Mouse (Mus musculus) telencephalon, adult 2 months (tissue): Measurements from ENCODE around the gene Dpf3.

Experiments
- DNase-seq: peaks from one replicate; pipeline ENCODE4 v3.0.0-alpha.2; 2011; ENCODE audit warnings: low read depth, low spot score

Dpf3 gene

DNA sequence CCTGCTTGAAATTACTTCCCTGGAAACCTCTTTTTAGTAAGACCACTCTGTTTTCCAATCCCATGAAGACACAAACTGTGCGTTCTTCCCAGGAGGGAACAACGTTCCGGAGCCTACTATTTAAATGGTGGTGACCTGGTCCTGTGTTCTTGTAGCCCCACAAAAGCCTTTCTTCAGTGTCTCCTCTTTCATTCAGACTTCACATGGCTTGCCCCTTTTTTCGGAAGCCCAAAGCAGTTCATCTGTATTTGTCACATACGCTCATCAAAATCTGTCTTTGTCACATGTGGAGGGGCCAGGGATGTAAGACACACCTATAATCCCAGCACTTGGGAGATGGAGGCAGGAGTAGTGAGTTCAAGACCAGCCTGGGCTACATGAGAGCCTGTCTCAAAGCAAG, 73.8 kb downstream of the Dpf3 start:
- DNase-seq, result no peak

DNA sequence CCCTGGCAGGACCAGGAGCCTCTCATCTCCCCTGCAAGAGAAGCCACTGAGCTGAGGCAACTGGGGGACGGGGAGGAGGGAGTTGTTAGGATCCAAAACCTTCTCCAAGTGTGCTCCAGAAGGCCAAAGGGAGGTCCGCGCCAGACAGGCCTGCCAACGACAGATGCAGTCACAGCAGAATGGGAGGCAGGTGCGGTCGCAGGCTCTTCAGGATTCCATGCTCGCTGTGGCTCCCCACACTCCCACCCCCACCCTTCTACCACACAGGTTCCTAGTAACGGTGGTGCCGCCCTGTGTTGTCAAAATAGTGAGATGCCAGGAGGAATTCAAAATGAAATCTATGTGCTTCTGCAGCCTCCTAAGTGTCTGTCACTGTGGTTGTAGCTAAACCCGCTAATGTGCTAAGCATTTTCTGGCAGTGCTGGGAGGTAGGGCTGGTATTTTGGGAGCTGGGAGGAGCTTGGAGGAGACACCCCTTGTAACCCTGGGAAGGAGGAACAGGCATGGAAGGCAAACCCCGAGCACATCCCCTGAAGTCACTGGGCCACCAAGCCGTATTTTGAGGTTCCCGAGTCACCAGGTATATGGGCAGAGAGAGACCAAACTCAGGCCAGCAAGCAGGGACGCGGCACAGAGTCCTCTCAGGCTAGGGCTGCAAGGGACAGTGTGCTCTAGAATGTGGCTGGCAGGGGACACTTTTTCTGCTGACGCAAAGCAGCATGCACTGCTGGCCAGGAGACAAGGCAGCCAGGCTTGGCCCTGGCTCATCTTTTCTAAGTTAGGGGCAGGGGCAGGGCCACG, 75.6 kb downstream of the Dpf3 start:
- DNase-seq, result peak; percentile 68

DNA sequence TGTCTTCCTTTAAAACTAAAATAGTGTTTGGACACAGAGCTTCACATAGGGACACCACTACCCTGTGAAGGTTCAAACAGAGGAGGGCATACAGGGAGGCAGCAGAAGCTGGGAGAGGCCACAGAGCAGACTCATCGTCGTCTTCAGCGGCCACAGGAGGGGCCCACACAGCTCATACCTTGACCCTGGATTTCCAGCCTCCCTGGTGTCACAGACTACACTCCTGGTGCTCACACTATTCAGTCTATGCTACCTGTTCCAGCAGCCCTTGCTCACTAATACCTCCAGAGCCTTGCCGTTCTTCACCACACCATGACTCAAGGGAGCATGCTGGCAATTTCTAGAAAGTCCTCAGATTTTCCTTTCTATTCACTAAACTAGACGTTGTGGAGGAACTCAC, 76.5 kb downstream of the Dpf3 start:
- no peak for DNase-seq

DNA sequence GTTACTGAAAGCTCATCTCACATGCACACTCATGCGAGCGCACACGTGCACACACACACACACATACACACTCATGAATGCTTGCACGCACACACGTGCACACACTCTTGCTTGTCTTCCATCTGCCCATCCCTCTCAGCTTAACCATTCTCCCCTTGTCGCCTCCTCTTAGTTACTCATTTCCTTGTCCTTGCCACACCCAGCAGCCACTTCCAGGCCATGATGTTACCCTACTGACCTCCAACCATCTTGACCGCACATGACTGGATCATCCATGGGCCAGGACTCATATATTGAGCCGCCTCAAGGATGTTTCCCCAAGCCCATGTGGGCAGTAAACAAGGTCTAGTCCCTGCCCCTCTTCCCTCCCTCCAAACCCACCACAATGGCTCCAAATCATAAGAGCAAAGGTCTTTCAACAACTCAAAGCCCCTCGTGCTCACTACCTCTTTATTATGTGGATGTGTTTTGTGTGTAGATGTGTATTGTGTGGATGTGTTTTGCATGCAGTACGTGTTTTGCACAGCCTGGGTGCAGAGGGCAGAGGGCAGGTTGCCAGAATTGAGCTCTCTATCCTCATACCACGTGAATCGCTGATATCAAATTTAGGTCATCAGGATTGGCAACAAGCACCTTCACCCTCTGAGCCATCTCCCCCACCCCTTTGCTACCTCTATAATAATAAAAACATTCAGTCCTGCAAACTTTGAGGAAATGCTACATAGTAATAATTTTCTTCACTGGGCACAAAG, 82.0 kb downstream of the Dpf3 start:
- DNase-seq, result no peak

DNA sequence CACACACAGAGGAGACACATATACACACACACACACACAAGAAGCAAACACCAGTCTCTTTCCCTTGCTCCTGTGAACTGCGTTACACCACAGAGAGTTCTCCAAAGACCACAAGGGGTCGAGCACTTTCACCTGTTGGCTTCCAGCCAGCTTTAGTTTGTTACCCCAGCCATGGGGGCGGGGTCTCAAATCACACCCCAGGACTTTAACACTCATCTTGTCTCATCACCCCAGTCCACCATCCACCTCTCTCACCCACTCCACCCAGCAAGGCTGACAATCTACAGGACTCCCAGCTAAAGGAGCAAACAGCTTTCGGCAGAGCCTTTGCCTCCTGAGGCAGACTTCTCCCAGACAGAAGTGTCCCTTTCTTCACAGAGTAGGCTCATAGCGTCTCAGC, 85.2 kb downstream of the Dpf3 start:
- DNase-seq, result no peak

DNA sequence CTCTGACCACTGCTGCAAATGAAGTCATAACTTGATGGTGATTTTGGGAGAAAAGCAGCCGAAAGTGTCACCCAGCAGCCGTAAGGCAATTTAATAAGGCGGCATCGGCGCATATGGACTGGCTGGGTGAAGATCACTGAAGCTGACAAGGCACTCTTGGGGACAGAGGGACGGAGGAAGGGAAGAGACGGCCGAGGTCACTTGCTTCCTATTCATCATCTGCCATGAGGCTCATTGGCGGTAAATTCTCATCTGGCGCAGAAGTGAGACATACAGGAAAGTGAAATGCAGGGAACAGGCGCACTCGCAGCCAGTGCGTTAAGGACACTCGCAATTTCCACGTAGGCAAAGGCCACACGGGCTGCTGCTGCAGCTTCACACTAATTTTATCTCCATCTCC, 95.5 kb downstream of the Dpf3 start:
- no peak for DNase-seq

DNA sequence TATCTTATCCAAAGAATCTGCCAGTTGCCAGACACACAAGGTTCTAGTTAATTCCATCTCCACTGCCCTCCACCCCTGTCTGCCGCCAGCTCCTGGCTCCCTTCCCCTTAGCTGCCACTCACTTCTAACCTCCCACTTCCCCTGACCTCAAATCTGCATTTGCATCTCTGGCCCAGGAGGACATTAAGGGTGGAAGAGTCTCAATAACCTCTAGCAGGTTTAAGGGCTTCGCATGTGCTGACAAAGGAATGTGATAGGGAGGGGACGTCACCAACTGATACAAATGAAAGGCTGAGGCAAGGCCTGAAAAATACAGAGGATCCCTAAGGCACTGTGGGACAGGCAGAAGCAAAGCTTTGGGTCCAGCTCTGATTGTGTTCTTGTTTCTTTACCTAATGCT, 100.0 kb downstream of the Dpf3 start:
- no peak for DNase-seq

DNA sequence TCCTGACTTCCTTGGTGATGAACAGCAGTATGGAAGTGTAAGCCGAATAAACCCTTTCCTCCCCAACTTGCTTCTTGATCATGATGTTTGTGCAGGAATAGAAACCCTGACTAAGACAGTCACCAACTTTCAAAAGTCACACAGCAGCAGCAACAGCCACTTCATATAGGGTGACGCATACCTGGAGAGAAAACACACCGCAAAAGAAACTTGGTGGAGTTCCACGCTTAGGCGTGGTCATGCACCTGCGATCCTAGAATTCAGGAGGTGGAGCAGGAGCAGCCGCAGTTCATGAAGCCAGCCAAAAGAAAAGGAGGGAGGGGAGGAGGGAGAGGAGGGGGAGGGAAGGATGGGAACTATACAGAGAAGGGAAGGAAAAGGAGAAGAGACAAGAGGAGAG, 106.4 kb downstream of the Dpf3 start:
- no peak for DNase-seq

DNA sequence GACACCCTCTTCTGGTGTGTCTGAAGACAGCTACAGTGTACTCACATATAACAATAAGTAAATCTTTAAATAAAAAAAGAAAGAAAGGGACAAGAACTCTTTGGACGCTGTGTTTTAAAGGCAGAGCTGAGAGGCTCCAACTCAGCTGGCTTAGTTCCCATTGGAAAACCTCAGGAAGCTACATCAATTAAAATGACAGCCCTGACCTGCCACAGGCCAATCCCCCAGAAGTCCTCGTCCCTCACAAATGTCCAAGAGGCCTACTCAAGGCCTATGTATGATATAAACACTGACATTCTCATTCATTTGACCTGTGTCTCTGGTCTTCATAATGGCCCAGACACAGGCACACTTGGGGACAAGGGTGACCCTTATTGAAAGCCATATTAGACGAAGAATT, 107.5 kb downstream of the Dpf3 start:
- DNase-seq, result no peak

DNA sequence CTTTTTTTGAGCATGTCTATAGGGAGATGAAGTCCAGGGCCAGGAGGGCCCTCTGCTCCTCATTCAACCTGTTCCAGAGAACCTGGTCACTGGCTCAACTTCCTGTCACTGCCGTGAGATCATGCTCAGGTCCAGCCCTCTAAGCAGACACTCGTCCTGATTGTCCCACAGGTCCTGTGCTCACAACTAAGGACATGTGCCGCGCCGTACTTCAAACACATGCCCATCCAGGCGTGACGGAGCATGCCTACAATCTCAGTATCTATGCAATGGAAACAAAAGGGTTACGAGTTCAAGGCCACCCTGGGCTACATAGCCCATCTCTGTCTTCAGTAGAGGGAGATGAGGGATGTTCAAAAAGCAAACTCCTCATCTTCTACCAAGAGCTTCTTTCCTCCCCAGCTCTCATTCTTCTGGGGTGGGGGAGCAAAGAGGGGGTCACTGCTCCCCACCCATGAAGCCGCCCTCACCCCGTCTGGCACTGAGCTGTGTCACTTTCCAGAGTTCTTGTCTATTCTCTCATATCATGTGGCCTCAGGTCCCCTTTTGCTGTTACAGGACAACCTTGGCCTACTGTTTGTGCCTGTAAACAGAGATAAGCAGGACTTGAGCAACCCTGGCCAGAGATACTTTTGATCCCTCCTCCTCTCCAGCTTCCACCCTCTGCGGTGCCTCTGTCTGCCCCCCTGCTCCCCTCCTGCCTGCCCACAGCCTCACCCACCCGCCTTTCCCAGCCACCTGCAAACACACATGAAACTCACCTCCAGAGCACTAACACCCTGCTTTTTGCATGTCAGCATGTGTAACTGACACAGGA, 112.3 kb downstream of the Dpf3 start:
- no peak for DNase-seq

DNA sequence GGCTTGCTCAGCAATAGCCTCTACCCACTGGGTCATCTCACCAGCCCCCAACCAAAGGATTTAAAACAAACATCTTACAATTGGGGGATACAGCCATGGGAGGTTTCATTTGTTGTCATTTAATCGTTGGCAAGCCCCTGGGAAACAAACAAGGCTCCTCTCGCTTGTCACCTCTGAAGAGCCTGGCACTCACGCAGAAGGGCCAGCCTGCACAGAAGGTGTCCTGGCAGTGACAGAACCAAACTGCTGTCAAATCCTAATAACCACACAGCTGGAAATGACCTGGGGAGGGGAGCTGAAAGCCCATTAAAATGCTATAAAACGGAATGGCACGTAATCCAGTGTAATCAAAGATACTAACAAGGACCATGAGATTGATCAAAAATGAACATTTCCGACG, 114.4 kb downstream of the Dpf3 start:
- DNase-seq, result no peak

DNA sequence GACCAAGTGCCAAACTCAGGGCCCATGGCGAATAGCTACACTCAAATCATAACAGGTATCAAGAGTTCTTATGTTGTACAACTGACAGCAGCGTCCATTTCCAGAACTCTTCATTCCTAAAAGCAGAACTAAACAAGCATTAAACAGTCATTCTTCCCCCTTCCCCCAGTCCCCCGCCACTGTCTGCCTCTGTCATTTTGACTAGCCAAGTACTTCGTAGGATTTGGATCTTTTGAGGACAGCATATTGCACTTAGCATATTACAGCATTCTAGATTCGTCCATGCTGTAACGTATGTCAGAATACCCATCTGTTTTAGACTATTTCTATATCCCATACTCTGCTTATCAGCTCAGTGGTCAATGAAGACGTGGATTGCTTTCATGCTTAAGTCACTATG, 115.2 kb downstream of the Dpf3 start:
- DNase-seq, result no peak

DNA sequence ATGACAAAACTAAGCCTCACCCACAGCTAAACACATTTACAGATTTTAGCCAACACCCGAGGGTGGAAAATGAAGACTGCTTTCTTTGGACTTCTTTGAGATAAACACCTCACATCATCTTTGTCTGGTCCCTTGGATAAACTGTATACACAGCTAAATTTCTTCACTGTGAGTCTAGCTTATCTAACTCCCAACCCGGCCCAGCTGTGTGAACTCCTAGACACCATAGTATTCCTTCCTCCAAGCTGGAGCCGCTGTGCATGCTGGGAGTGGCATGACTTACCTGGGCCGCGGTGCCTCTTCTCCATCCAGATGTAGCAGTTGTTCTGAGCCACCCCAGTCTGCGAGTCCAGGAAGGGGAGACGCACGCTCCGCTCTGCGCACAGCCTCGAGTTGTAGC, 117.3 kb downstream of the Dpf3 start:
- DNase-seq, result no peak

DNA sequence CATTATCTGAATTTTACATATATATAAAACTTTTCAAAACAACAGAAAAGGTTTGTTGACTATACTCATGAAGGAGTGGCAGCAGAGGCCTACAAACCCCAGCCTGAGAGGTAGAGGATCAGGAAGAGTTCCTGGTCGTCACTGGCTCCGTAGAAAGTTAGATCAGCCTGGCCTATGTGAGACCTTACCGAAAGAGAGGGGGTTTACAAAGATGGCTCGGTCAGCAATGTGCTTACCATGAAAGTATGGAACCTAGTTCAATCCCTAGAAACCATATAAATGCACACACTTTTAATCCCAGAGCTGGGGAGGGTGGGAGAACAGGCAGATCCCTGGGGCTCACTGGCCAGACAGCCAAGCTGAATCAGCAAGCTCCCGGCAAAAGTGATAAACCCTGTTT, 118.1 kb downstream of the Dpf3 start:
- DNase-seq, result no peak

DNA sequence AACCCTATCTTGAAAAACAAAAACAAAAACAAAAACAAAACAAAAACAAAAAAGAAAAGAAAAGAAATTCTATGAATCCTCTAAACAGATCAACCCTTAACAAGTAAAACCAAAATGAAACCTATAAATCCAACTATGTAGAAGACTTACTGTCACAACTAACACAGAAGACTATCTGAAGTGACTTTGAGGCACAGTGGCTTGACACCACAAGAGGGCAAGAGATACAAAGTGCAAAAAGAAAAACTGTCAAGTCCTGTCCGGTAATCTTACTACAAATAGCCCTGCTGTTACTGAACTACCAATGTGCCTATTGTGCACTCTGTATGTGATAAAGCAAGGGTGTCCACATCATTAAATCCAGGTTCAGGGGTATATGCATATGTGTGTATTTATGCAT, 120.0 kb downstream of the Dpf3 start:
- no peak for DNase-seq

DNA sequence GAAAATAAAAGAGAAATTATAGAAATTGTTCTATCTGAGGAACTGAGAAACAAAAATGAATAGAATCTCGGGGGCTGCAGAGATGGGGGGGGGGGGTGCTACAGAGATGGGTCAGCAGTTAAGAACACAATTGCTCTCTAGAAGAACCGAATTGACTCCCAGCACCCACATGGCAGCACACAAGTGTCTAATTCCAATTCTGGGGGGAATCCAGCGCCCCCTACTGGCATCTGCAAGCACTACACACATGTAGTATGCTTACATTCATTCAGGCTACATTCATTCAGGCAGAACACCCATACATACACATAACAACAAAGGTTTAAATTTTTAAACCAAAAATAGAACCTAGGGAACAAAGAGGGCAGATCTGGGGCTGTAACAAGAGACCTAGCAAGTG, 122.7 kb downstream of the Dpf3 start:
- DNase-seq, result no peak

DNA sequence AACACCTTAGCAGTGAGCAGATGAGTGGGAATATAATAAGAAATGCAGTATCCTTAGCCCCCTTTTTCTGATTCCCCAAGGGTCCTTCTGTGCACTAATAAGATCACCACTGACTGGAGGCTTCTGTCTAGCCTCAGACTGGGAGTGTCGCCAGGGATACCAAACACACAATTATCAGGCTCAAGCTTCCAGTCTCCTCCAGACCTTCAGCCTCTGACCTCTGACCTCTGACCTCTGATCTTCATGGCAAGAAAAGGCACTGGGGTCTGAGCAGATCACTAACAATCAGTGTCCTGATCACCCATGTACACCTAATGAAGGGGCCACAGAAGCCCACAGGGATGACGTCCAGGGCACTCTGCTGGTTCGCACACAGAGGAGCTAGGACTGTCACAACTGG, 125.7 kb downstream of the Dpf3 start:
- DNase-seq, result no peak

DNA sequence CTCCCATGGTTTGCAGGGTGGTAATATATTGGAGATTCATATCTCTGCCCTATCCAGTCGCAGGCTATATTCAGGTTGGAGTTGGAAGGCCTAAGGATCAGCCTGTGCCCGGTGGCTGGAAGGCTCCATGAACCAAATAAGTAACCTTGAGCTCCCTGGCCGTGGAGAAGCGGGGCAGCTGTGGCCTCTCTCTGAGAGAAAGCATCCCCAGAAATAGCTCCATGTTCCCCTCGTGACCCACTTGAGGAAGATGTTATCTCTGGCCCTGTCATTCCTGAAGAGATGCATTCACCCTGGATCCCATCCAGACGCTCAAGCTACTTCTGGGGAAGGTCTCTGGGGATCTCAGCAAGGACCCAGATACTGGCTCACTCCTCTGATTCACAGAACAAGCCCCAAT, 134.9 kb downstream of the Dpf3 start:
- DNase-seq, result no peak

DNA sequence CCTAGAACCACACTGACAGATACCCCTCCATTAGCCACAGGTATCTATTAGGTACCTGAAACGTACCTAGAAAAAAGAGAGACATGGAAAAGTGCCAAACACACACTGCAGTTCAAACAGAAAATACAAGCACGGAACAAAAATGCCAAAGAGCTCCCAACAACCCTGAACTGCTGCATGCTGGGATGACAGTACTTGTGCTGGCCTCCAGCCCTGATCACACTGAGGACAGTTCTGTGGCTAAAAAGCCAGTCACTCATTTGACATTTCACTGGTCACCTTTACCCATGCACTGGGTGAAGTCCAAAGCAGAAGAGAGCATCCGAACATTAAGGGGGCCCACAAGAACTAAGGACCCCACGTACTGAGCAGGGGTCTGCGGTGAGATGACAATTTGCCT, 137.8 kb downstream of the Dpf3 start:
- no peak for DNase-seq

DNA sequence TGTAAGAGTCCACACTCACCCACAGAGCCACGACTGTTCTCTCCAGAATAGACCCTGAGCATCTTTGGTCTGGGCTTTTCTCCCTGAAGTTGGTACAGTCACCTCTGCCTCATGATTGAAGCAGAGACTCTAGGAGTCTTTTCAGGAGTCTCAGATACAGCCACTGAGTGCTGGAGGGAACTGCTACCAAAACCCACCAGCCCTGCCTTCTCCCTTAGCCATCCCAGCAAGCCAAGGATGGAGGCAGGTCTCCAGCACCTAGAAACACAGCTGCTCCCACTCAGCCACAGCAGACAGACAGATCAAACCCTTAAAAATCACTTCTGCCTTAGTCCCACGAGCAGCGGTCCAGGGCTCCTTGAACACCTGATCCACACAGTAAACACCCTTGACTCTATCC, 139.3 kb downstream of the Dpf3 start:
- no peak for DNase-seq

DNA sequence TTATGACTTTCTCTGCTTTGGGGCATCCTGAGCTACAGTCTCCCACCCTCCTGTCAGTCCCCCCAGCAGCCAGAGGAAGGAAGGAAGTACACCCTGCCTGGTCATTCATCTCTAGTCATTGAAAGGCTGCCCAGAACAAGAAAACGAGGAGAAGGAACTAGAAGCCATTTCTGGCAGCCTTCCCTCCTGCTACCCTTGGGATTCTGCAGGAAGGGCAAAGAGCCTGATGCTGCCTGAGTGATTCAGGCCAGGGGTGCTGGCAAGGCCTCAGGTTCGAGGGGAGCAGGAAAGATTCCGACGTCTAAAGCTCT, 144.7 kb downstream of the Dpf3 start:
- no peak for DNase-seq

DNA sequence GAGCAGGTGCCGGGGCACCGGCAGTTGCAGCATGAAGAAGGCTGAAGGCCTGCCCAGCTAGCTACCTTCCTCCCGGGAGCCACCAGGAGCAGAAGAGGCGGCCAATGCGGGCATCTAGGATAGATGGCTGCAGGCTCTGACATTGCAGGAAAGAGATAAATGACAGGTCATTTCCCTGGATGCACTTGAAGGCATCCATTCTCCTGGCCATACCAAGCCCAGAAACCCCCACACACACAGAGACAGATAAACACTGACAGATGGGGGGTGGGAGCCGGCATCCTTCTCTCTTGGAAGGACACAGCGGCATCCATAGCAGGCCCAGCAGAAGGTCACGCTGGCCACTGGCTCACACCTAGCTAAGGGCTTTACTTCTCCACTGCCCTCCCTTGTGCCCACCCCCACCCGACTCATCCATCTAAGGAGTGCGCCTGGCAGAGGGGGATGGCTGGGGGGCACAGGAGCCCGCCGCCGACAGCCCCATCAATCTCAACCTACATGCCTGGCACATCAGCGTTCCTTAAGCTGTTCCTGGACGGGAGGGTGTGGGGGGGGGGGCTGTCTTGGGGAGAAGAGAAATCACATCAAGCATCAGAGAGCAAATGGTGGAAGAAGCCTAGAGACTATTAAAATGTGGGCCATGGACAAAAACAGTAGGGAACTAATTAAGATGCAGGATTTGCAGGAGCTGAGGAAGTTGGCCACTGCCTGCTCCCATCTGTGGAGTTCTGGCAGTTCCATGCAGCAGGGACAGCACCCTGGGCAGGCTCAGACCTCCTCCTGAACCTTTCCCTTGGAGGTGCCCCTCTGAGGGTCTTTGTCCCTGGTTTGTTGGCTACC, 145.3 kb downstream of the Dpf3 start:
- DNase-seq, result peak; percentile 29
